Mouse (Mus musculus) embryonic stem cell, embryonic (primary cell): ENCODE data around the gene Krtap19-4.

Experiments
- CTCF ChIA-PET, 4 experiments: fragments of 300-600 bp in 2 of 4; fragments of 350-600 bp in 2 of 4; sonication (Branson Sonifier 250); formaldehyde crosslinking; loops; one replicate each; lab custom pipeline; 2022; ENCODE audit warnings: inconsistent platforms in 2 of 4; lab: Charles Lee
- POLR2A ChIA-PET, 4 experiments: fragments of 300-600 bp in 2 of 4; fragments of 350-600 bp in 2 of 4; sonication (Branson Sonifier 250); formaldehyde crosslinking; loops; one replicate each; lab custom pipeline; 2022; ENCODE audit warnings: antibody characterized with exemption in 4 of 4, inconsistent platforms in 1 of 4; lab: Charles Lee

Krtap19-4 gene

GRCm38 (mm10) chr16:88884989-88885388 lies at the start of gene Krtap19-4:
Krtap19-4 (minus strand) TSS chr16:88885089.
- ChIA-PET POLR2A (no interaction called here), CTCF (no interaction called here)

GRCm38 (mm10) chr16:88932165-88932564 lies 47.3 kb upstream of the Krtap19-4 start, which contains the start of gene Krtap19-9b:
Krtap19-9b (minus strand) TSS chr16:88932265.
- CTCF ChIA-PET, result no interaction called here
- POLR2A ChIA-PET, result no interaction called here

- POLR2A ChIA-PET, result no interaction called here
- CTCF ChIA-PET, result no interaction called here
Observed at GRCm38 (mm10) chr16:88896357-88896756, 11.5 kb upstream of the Krtap19-4 start, which contains the start of gene Krtap19-5. Krtap19-5 (minus strand) TSS chr16:88896457.

- ChIA-PET CTCF (no interaction called here), POLR2A (no interaction called here)
Observed at GRCm38 (mm10) chr16:88886870-88887269, 2.0 kb upstream of the Krtap19-4 start.

GRCm38 (mm10) chr16:88877938-88878337 lies 7.0 kb downstream of the Krtap19-4 start, which contains the start of gene Krtap19-3:
Krtap19-3 (minus strand) TSS chr16:88878038.
- POLR2A ChIA-PET, result no interaction called here
- CTCF ChIA-PET, result no interaction called here

- POLR2A ChIA-PET, result no interaction called here
- CTCF ChIA-PET, result no interaction called here
Observed at GRCm38 (mm10) chr16:88874169-88874568, 10.7 kb downstream of the Krtap19-4 start, which contains the start of gene Krtap19-2. Krtap19-2 (minus strand) TSS chr16:88874269.

- ChIA-PET POLR2A (no interaction called here), CTCF (no interaction called here)
Observed at GRCm38 (mm10) chr16:88869311-88869710, 15.6 kb downstream of the Krtap19-4 start, which contains the start of gene Krtap19-1. Krtap19-1 (minus strand) TSS chr16:88869411.

- POLR2A ChIA-PET, result no interaction called here
- CTCF ChIA-PET, result no interaction called here
Observed at GRCm38 (mm10) chr16:88864887-88865407, 19.9 kb downstream of the Krtap19-4 start.

GRCm38 (mm10) chr16:88851450-88851849 lies 33.4 kb downstream of the Krtap19-4 start:
- ChIA-PET CTCF (no interaction called here), POLR2A (interaction anchor here in 1 of 4 experiments (0.7 kb wide), 1 partner anchor 579 kb away, joined by 4 read pairs; no protein-coding TSS in a partner anchor)

GRCm38 (mm10) chr16:88848558-88848957 lies 36.3 kb downstream of the Krtap19-4 start:
- ChIA-PET POLR2A (interaction anchor here in 1 of 4 experiments (0.7 kb wide), 1 partner anchor 22 kb away, joined by 3 read pairs; the partner anchor contains the start of gene Krtap14), CTCF (no interaction called here)

- ChIA-PET CTCF (no interaction called here), POLR2A (no interaction called here)
Observed at GRCm38 (mm10) chr16:88847363-88847762, 37.5 kb downstream of the Krtap19-4 start.
